21 mouse cellular contexts compared by ENCODE assay signal in the genomic region with DNA sequence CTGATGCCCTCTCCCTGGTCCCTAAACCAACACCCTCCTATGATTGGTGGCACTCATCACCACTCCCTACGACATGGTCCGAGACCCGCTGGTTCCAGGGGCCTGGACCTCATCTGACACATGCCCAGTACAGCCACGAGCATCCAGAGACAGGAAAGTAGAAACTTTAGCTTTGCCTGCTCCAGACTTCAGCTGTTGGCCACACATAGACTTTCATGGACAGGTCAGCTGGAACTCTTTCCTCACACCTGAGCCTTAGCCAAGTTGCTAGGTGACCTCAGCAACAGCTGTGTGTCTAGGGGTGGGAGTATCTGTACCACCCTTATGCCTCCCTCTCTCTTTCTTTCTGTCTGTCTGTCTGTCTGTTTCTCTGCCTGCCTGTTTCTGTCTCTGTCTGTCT. TPM values are rescaled to one million over a fixed set of nuclear protein-coding genes. Genes with fewer than 3 reads are reported as not detected.
DNase-seq lines count a peak whose midpoint lies in the region; ATAC-seq and TF ChIP-seq lines count a peak whose summit lies in the region.
"Had no signal": no experiment of that assay in that cellular context is flagged by ENCODE, and none has a peak within 500 bp of the region (broad histone marks: within the 10 kb centered on the region; RNA-seq: fewer than 3 reads in every experiment).

No protein-coding gene starts in this region.

- intact Hi-C loops in heart, postnatal 25 days (cut with DNase I) = no loop called here

- no peak for ATAC-seq in hindbrain, postnatal 0 days
- ATAC-seq in hindbrain, embryonic 13.5 days (ENCODE audit: low FRiP score) = no peak
- no peak for ATAC-seq in frontal cortex, adult (ENCODE audit: low TSS enrichment)
- ATAC-seq: intestine, embryonic 15.5 days; liver, embryonic 12.5 days had no signal

- peaks cover 13% of the 10 kb centered on the region for H3K4me1 ChIP-seq in hindbrain, postnatal 0 days (ENCODE audit: insufficient read depth, low read length)
- peaks cover 71% of the 10 kb centered on the region for H3K4me1 ChIP-seq in hindbrain, embryonic 13.5 days (replicated peaks)

- no peak for TF ChIP-seq CTCF in hindbrain, postnatal 0 days (IDR thresholded peaks at IDR 0.05; ENCODE audit: low read depth)

- H3K27ac ChIP-seq in hindbrain, postnatal 0 days = peak overlapping the region; percentile 3; the same call in 1 of the 2 replicates
- H3K27ac ChIP-seq in hindbrain, embryonic 13.5 days = no peak overlapping the region
- H3K27ac ChIP-seq: intestine, embryonic 15.5 days; kidney, embryonic 15.5 days; left cerebral cortex, adult 2 months; liver, embryonic 12.5 days; midbrain, embryonic 12.5 days; neural tube, embryonic 13.5 days had no signal

- no peak overlapping the region for H3K4me3 ChIP-seq in hindbrain, postnatal 0 days (ENCODE audit: low read length)
- no peak overlapping the region for H3K4me3 ChIP-seq in hindbrain, embryonic 13.5 days
- H3K4me3 ChIP-seq: intestine, embryonic 15.5 days; kidney, embryonic 15.5 days; left cerebral cortex, adult 2 months; liver, embryonic 12.5 days; midbrain, embryonic 12.5 days; neural tube, embryonic 13.5 days had no signal

- H3K9me3 ChIP-seq in hindbrain, postnatal 0 days (ENCODE audit: low read length) = no peaks in the 10 kb centered on the region
- H3K9me3 ChIP-seq in hindbrain, embryonic 13.5 days = no peaks in the 10 kb centered on the region
- H3K9me3 ChIP-seq: intestine, embryonic 15.5 days; kidney, embryonic 15.5 days; liver, embryonic 12.5 days; midbrain, embryonic 12.5 days; neural tube, embryonic 13.5 days had no signal

- H3K4me2 ChIP-seq in hindbrain, postnatal 0 days (ENCODE audit: low read depth, low read length) = no peak overlapping the region
- no peak overlapping the region for H3K4me2 ChIP-seq in hindbrain, embryonic 13.5 days
- H3K4me2 ChIP-seq: intestine, embryonic 15.5 days; kidney, embryonic 15.5 days; liver, embryonic 12.5 days; midbrain, embryonic 12.5 days; neural tube, embryonic 13.5 days had no signal

- no peak overlapping the region for H3K9ac ChIP-seq in hindbrain, postnatal 0 days (replicated peaks; ENCODE audit: low read length)
- no peak overlapping the region for H3K9ac ChIP-seq in hindbrain, embryonic 13.5 days
- H3K9ac ChIP-seq: intestine, embryonic 15.5 days; kidney, embryonic 15.5 days; liver, embryonic 12.5 days; midbrain, embryonic 12.5 days; neural tube, embryonic 13.5 days had no signal

- no peaks in the 10 kb centered on the region for H3K36me3 ChIP-seq in hindbrain, postnatal 0 days (ENCODE audit: insufficient read depth, low read length)
- H3K36me3 ChIP-seq in hindbrain, embryonic 13.5 days = no peaks in the 10 kb centered on the region
- H3K36me3 ChIP-seq: intestine, embryonic 15.5 days; kidney, embryonic 15.5 days; midbrain, embryonic 12.5 days; neural tube, embryonic 13.5 days had no signal

- no peaks in the 10 kb centered on the region for H3K27me3 ChIP-seq in hindbrain, postnatal 0 days (ENCODE audit: insufficient read depth, low read length)
- no peaks in the 10 kb centered on the region for H3K27me3 ChIP-seq in hindbrain, embryonic 13.5 days
- H3K27me3 ChIP-seq: intestine, embryonic 15.5 days; kidney, embryonic 15.5 days; liver, embryonic 12.5 days; midbrain, embryonic 12.5 days; neural tube, embryonic 13.5 days had no signal

- 86% methylated on average over 4 of the region's 4 CpGs for WGBS in hindbrain, postnatal 0 days
- 79% methylated on average over 4 of the region's 4 CpGs for WGBS in hindbrain, embryonic 13.5 days

- peak; percentile 93 for DNase-seq in heart, adult 11 months
- no peak for DNase-seq in heart, postnatal 25 days (ENCODE audit: low spot score)
- DNase-seq in hindbrain, postnatal 0 days (ENCODE audit: low spot score) = no peak
- peak; percentile 58 for DNase-seq in heart, postnatal 4 days
- peak; percentile 59 to 70 for DNase-seq in lung, postnatal 4 days
- DNase-seq: cerebellum, adult 2 months; gastrocnemius, postnatal 10 days; kidney, postnatal 4 days; layer of hippocampus, adult 9-11 months; right cerebral cortex, adult 18-20 months; thymus, postnatal 36 days had no signal

RNA-seq across cellular contexts. Expression of gene Stk10, which starts 15.1 kb away (rescaled TPM):
- total RNA-seq in heart, postnatal 25 days (2021) = 10 to 100 TPM in 1 of 2 experiments, 1 to 10 TPM in 1; 9.8 to 11.0 TPM
- total RNA-seq in hindbrain, postnatal 0 days (2014; rRNA removed) = 4.5 and 10.8 TPM in 2 replicates
- 1.1 and 1.2 TPM in 2 replicates for polyA plus RNA-seq in hindbrain, postnatal 0 days (2015; fragmentation: Nextera tagmentation; extraction: Ambion mirVana)
- 2.1 TPM in 2 replicates for polyA plus RNA-seq in hindbrain, embryonic 13.5 days (2015; fragmentation: Nextera tagmentation; extraction: Ambion mirVana)
- total RNA-seq in heart, postnatal 4 days (2021) = 10 to 100 TPM; 11.8 to 12.7 TPM

RNA-seq across cellular contexts. Expression of gene Efcab9, which starts 16.4 kb away (rescaled TPM):
- under 1 TPM in 1 of 2 experiments, not detected in 1; 0.61 TPM for total RNA-seq in heart, postnatal 25 days (2021)
- not detected in 2 replicates for total RNA-seq in hindbrain, postnatal 0 days (2014; rRNA removed)
- 0.38 TPM in 1 of 2 replicates, not detected in the other for polyA plus RNA-seq in hindbrain, postnatal 0 days (2015; fragmentation: Nextera tagmentation; extraction: Ambion mirVana)
- not detected in 2 replicates for polyA plus RNA-seq in hindbrain, embryonic 13.5 days (2015; fragmentation: Nextera tagmentation; extraction: Ambion mirVana)
- total RNA-seq in heart, postnatal 4 days (2021) = under 1 TPM in 1 of 2 experiments, not detected in 1; 0.47 TPM
- total RNA-seq: hematopoietic stem cell, adult 5-6 weeks had no signal
- polyA plus RNA-seq: limb, embryonic 11.5 days had no signal

Comparison
In these comparisons a context has a peak if more than half of its experiments do, and no peak if none do; other contexts are left out.
1. DNase-seq: peak in heart, adult 11 months (single experiment), heart, postnatal 4 days (single experiment) and lung, postnatal 4 days (2 of 2); none in heart, postnatal 25 days (single experiment) and hindbrain, postnatal 0 days (single experiment).